Mouse (Mus musculus) limb, embryonic 11.5 days (tissue): ENCODE data around the gene Apeh. TPM values are rescaled to one million over a fixed set of nuclear protein-coding genes. Genes with fewer than 3 reads are reported as not detected.

Experiments
- ATAC-seq: fragments of 200-750 bp; cut with Nextera tagmentation; 2 replicates; pipeline ENCODE4 v1.8.0; 2017; ENCODE audit warnings: low read depth; ENCODE audit not compliant: insufficient number of reproducible peaks, low FRiP score, low TSS enrichment
- DNase-seq: peaks from one replicate; pipeline ENCODE4 v3.0.0-alpha.2; 2015; ENCODE audit warnings: low spot score
- H3K27ac ChIP-seq: fragments of 300-500 bp; sonication (generic); replicated peaks from 2 replicates; pipeline ENCODE4 v1.5.1; 2014; ENCODE audit warnings: low read depth, mild to moderate bottlenecking, low read length
- H3K27me3 ChIP-seq: fragments of 300-500 bp; sonication (generic); 2 replicates; pipeline ENCODE4 v1.6.1; 2014; ENCODE audit warnings: mild to moderate bottlenecking, low read length, mixed read lengths; ENCODE audit not compliant: control insufficient read depth, insufficient read depth
- H3K36me3 ChIP-seq: fragments of 300-500 bp; sonication (generic); 2 replicates; pipeline ENCODE4 v1.6.1; 2014; ENCODE audit warnings: mild to moderate bottlenecking, low read length, moderate library complexity, mixed read lengths; ENCODE audit not compliant: control insufficient read depth, insufficient read depth
- H3K4me1 ChIP-seq: fragments of 300-500 bp; sonication (generic); 2 replicates; pipeline ENCODE4 v1.6.1; 2014; ENCODE audit warnings: low read length, mixed read lengths; ENCODE audit not compliant: control insufficient read depth, insufficient read depth
- H3K4me2 ChIP-seq: fragments of 300-500 bp; sonication (generic); 2 replicates; pipeline ENCODE4 v1.6.1; 2014; ENCODE audit warnings: low read depth, mild to moderate bottlenecking, moderate library complexity; ENCODE audit not compliant: severe bottlenecking
- H3K4me3 ChIP-seq: fragments of 300-500 bp; sonication (generic); 2 replicates; pipeline ENCODE4 v1.5.1; 2014; ENCODE audit warnings: low read depth, low read length
- H3K9ac ChIP-seq: fragments of 300-500 bp; sonication (generic); 2 replicates; pipeline ENCODE4 v1.6.1; 2014; ENCODE audit warnings: mild to moderate bottlenecking, low read length
- H3K9me3 ChIP-seq: fragments of 300-500 bp; sonication (generic); 2 replicates; pipeline ENCODE4 v1.6.1; 2016; ENCODE audit warnings: low read length; ENCODE audit not compliant: control insufficient read depth
- WGBS: fragments of 180-500 bp; shearing (Covaris S2); extraction: QIAGEN DNeasy Blood & Tissue Kit; methylation state at CpG from one replicate; pipeline ENCODE4 v1.1.7; 2014; 5-methylcytosine and 5-hydroxymethylcytosine counted together
- polyA plus RNA-seq: library from polyadenylated mRNA; unstranded; fragments of >200 nt; fragmentation: Nextera tagmentation; extraction: Ambion mirVana; gene quantifications from 2 replicates; pipeline ENCODE4 v1.2.1, GENCODE M21; 2014

Gene Apeh
- polyA plus RNA-seq = 56.3 and 63.4 TPM in 2 replicates

DNA sequence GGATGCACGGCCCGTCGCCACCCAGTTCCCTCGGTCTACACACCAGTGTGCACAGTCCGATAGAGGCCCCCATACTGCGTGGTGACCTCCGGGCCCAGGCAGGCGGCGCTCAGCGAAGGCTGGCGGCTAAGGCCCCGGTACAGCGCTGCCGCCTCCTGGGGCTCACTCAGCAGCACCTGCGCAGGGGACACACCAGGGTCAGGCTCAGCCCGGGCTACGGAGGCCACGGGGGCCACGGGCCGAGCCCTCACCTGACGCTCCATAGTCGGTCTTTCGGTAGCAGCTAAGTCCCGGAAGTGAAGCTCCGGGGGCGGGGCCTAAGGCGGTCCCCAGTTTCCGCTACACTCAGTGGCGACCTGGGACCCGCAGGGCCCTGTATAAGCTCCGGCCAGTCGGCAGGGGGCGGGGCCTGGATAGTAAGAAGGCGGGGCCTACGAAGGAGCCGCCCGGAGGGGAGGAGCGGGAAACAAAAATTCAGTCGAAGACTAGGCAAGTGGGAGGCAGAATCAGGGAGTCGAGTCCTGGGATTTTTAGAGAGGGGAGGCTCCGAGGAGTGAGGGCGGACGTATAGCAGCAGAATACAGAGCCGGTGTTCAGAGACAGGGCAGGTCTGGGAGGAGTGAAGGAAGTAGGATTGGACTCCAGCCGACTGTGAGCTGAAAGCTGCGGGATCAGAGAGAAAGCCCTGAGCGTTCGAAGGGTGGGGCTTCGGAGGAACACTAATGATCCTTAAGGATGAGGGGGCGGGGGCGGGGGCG, at the start of gene Apeh:
Gene Apeh, minus strand, starts transcription at position 423 of the 758 bp plus-strand sequence.
- WGBS = under 1% methylated on average over 52 of the region's 52 CpGs
- DNase-seq (peak; percentile 97), ATAC-seq (peak; percentile 92)
- Histone ChIP-seq H3K9ac (peak within 1 kb of the TSS; percentile 85), H3K27me3 (no peaks in the 10 kb centered on the region), H3K4me1 (peaks cover 9% of the 10 kb centered on the region), H3K4me3 (peak within 1 kb of the TSS; percentile 88), H3K27ac (peak within 1 kb of the TSS; percentile 82), H3K9me3 (no peaks in the 10 kb centered on the region), H3K36me3 (peaks cover 9% of the 10 kb centered on the region), H3K4me2 (peak within 1 kb of the TSS; percentile 93)

DNA sequence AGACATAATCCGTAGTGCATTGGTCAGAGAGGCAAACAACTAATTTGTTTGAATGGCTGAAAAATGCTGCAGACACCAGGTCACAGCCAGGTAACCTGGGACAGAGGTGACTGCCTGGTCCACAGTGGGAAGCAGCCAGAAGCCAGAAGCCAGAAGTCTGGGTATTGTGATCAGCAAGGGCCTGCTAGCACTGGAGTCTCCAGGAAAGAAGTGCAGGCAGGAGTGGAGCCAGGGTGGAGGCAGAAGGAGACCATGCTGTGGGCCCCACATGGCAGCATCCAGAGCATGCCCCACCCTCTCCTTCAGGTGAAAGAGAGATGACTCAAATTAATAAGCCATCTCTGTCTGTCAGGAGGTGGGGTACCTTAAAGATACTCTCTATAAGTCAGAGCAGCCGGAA, 49.1 kb upstream of the Apeh start:
- Histone ChIP-seq H3K4me1 (no peaks in the 10 kb centered on the region), H3K4me2 (no peak overlapping the region), H3K27me3 (no peaks in the 10 kb centered on the region), H3K9ac (no peak overlapping the region), H3K36me3 (no peaks in the 10 kb centered on the region), H3K9me3 (no peaks in the 10 kb centered on the region), H3K27ac (no peak overlapping the region), H3K4me3 (no peak overlapping the region)
- WGBS = 82% methylated on average over 2 of the region's 2 CpGs
- no peak for DNase-seq
- no peak for ATAC-seq

DNA sequence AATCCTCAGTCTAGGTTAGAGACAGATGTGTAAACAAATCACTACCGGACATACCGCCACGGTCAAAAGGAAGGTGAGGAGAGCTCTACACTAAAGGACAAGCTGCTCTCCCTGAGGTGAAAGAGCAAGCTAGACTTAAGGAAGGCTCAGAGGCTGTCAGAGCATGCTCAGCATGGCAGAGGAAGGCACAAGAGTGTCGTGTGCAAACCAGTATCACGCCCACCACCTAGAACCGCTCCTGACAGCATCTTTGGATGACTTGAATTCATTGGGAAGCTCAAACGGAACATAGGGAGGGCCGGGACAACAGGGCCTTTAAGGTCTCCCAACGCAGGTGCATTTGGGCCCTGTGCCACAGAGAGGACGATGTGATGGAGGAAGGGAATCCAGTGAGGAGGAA, 47.0 kb upstream of the Apeh start:
- H3K36me3 ChIP-seq = no peaks in the 10 kb centered on the region
- H3K4me2 ChIP-seq = no peak overlapping the region
- WGBS = 87% methylated on average over 10 of the region's 10 CpGs
- ATAC-seq = no peak
- H3K27me3 ChIP-seq = no peaks in the 10 kb centered on the region
- H3K4me1 ChIP-seq = no peaks in the 10 kb centered on the region
- no peak overlapping the region for H3K27ac ChIP-seq
- DNase-seq = no peak
- H3K9me3 ChIP-seq = no peaks in the 10 kb centered on the region
- no peak overlapping the region for H3K4me3 ChIP-seq
- H3K9ac ChIP-seq = no peak overlapping the region

DNA sequence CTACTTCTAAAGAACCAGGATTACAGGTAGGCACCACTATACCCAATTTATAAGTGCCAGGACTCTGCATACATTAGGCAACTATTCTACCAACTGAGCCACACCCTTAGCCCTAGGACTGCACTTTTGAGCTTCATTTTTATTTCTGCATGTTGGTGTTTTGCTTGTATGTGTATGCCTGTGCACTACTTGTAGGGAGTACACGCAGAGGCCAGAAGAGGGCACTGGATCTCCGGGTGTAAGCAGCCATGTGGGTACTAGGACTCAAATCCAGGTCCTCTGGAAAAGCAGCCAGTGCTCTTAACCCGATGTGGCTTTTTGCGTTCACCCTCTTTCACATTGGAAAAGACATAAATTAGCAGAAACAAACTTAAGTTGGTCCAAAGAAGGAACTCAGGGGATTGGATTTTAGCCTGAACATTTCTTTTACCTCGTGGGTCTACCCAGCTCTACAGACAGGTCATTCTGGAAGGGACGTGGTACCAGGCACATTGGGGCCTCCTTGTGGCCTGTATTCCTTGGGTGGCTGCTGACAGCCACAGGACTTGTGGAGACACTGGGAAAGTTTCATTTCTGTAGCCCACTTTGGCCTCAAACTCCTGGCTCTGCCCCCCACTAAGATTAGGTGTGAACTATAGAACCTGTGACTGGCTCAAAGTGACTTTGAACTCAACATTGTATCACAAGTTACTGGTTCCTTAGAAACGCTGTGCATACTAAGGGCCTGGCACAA, 45.7 kb upstream of the Apeh start:
- H3K9me3 ChIP-seq = no peaks in the 10 kb centered on the region
- H3K4me1 ChIP-seq = no peaks in the 10 kb centered on the region
- no peak overlapping the region for H3K4me2 ChIP-seq
- H3K36me3 ChIP-seq = no peaks in the 10 kb centered on the region
- ATAC-seq (no peak), DNase-seq (no peak)
- no peak overlapping the region for H3K4me3 ChIP-seq
- no peak overlapping the region for H3K27ac ChIP-seq
- 82% methylated on average over 7 of the region's 7 CpGs for WGBS
- H3K27me3 ChIP-seq = no peaks in the 10 kb centered on the region
- no peak overlapping the region for H3K9ac ChIP-seq

DNA sequence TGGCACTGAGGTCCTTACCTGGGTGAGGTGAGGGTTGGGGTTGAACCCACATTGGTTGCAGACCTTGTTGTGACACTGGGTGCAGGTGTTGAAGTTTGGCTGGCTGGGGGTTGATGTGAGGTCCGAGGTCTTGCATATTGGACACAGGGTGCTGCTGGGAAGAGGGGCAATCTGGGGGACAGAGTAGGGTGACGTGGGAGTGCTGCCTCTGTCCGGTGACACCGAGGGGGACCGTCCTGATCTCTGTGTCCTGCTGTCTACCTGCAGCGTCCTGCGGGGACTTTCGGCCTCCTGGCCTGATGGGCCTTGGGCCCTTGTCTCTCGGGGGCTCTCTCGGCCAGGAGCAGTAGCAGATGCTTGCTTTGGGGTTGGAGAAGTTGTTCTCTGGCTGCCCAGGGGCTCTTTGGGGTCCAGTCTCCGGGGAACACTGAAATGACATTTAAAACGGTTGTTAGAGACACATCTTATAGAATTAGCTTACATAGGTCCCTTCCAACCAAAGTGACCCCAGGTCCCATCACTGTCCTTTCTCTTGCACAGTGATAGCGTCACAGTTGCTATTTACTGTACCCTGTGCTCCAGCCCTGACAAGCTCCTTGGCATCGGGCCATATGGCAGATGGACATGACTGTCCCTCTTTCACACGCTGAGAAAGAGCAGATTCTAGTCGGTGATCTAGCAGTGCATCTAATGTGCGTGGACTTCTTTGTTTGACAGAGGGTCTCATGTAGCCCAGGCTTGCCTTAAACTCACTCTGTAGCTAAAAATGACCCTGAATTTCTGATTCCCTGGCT, 45.0 kb upstream of the Apeh start:
- Histone ChIP-seq H3K4me1 (no peaks in the 10 kb centered on the region), H3K9ac (no peak overlapping the region), H3K9me3 (no peaks in the 10 kb centered on the region), H3K4me2 (no peak overlapping the region), H3K27ac (no peak overlapping the region), H3K36me3 (no peaks in the 10 kb centered on the region), H3K27me3 (no peaks in the 10 kb centered on the region), H3K4me3 (no peak overlapping the region)
- 90% methylated on average over 17 of the region's 17 CpGs for WGBS
- DNase-seq (no peak), ATAC-seq (no peak)

DNA sequence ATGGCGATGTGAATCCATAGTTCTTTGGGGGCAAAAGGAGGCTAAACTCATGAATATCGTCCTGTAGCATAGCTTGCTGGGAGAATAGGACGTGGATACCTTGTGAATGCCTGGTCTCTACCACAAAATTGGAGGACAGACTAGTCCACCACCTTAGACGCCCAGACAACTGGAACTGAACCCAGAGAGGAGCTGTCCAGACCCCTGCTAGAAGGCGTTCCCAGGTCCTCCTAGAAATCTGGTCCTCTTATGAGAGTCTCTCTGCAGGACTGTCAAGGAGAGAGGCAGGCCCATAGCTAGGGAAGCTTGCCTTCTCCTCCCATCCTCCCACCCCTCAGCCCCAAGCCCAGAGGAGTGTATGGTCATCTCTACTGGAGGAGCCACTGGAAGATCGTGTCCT, 43.7 kb upstream of the Apeh start:
- no peak for DNase-seq
- no peak overlapping the region for H3K27ac ChIP-seq
- H3K4me2 ChIP-seq = no peak overlapping the region
- no peaks in the 10 kb centered on the region for H3K9me3 ChIP-seq
- H3K9ac ChIP-seq = no peak overlapping the region
- ATAC-seq = no peak
- H3K4me3 ChIP-seq = no peak overlapping the region
- H3K4me1 ChIP-seq = no peaks in the 10 kb centered on the region
- no peaks in the 10 kb centered on the region for H3K36me3 ChIP-seq
- H3K27me3 ChIP-seq = no peaks in the 10 kb centered on the region
- WGBS = 76% methylated on average over 6 of the region's 6 CpGs

DNA sequence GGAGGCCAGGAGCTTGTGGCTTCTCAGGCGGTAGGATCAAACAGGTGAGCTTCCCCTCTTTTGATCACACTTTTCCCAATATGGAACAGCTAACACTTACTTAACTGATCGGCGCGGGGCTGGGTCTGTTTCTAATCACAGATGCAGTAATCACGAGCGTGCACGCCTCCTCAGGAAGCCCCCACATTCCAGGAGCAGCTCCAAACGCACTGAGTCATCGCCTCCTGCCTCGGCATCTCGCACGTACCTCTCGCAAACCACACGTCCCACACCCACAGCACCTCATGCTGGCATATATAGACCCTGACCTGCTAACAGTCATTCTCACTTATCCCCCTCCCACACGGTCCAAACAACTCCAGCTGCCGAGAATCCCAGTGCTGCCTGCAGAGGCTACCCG, 43.1 kb upstream of the Apeh start:
- no peak for ATAC-seq
- no peaks in the 10 kb centered on the region for H3K4me1 ChIP-seq
- 15% methylated on average over 17 of the region's 17 CpGs for WGBS
- H3K4me3 ChIP-seq = no peak overlapping the region
- H3K9ac ChIP-seq = no peak overlapping the region
- H3K36me3 ChIP-seq = no peaks in the 10 kb centered on the region
- no peaks in the 10 kb centered on the region for H3K27me3 ChIP-seq
- H3K4me2 ChIP-seq = peak overlapping the region; percentile 8; the same call in 1 of the 2 replicates
- H3K9me3 ChIP-seq = no peaks in the 10 kb centered on the region
- DNase-seq = peak; percentile 68
- H3K27ac ChIP-seq = no peak overlapping the region

DNA sequence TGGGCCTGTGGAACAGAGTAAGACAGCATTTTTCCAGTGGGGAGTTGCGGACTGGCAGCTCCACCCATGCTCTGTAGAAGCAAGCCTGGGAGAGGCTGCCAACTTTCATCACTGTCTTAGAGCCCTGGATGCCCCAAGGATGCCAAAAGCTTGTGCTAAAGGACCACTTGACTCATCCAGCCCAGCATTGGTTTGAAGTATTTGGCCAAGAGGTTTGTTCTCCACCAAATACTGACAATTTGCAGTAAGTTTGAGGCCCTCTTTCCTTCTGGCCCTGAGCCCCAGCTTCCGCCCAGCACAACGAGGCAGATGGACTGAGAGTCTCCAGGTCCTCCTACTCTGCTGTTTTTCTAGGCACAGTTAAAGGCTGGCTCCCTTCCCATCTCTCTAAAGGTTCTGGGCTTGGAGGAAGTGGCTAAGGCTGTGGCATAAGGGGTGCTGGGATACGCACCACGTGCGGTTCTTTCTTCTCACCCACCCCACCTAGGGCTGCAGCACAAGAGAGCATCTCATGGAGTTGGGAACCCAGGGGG, 42.6 kb upstream of the Apeh start:
- H3K4me3 ChIP-seq = no peak overlapping the region
- no peaks in the 10 kb centered on the region for H3K36me3 ChIP-seq
- H3K27ac ChIP-seq = no peak overlapping the region
- DNase-seq (no peak), ATAC-seq (no peak)
- H3K9me3 ChIP-seq = no peaks in the 10 kb centered on the region
- H3K4me1 ChIP-seq = no peaks in the 10 kb centered on the region
- no peaks in the 10 kb centered on the region for H3K27me3 ChIP-seq
- WGBS = 63% methylated on average over 6 of the region's 6 CpGs
- no peak overlapping the region for H3K4me2 ChIP-seq
- no peak overlapping the region for H3K9ac ChIP-seq
